Mouse (Mus musculus) liver, embryonic 13.5 days (tissue): Measurements from ENCODE around the gene 4933428G20Rik. TPM values are rescaled to one million over a fixed set of nuclear protein-coding genes. Genes with fewer than 3 reads are reported as not detected.

ENCODE experiments used
- ATAC-seq: fragments of 200-750 bp; cut with Nextera tagmentation; 2 replicates; pipeline ENCODE4 v1.8.0; 2017; ENCODE audit warnings: low read depth, mild to moderate bottlenecking, moderate number of reproducible peaks, moderate library complexity
- DNase-seq: peaks from one replicate; pipeline ENCODE4 v3.0.0; 2022
- H3K27ac ChIP-seq: fragments of 300-500 bp; sonication (generic); 2 replicates; pipeline ENCODE4 v1.5.1; 2015; ENCODE audit warnings: moderate library complexity, mild to moderate bottlenecking, inconsistent platforms
- H3K27me3 ChIP-seq: fragments of 300-500 bp; sonication (generic); 2 replicates; pipeline ENCODE4 v1.6.1; 2015; ENCODE audit warnings: mild to moderate bottlenecking, inconsistent platforms
- H3K36me3 ChIP-seq: fragments of 300-500 bp; sonication (generic); 2 replicates; pipeline ENCODE4 v1.6.1; 2015; ENCODE audit warnings: mild to moderate bottlenecking, inconsistent platforms
- H3K4me1 ChIP-seq: fragments of 300-500 bp; sonication (generic); replicated peaks from 2 replicates; pipeline ENCODE4 v1.6.1; 2015; ENCODE audit warnings: inconsistent platforms
- H3K4me2 ChIP-seq: fragments of 300-500 bp; sonication (generic); 2 replicates; pipeline ENCODE4 v1.6.1; 2015; ENCODE audit warnings: inconsistent platforms, mild to moderate bottlenecking, moderate library complexity
- H3K4me3 ChIP-seq: fragments of 300-500 bp; sonication (generic); replicated peaks from 2 replicates; pipeline ENCODE4 v1.5.1; 2015; ENCODE audit warnings: mild to moderate bottlenecking, inconsistent platforms
- H3K9ac ChIP-seq: fragments of 300-500 bp; sonication (generic); 2 replicates; pipeline ENCODE4 v1.6.1; 2015; ENCODE audit warnings: mild to moderate bottlenecking, inconsistent platforms
- H3K9me3 ChIP-seq: fragments of 300-500 bp; sonication (generic); replicated peaks from 2 replicates; pipeline ENCODE4 v1.6.1; 2016; ENCODE audit warnings: inconsistent platforms
- WGBS: fragments of 180-500 bp; shearing (Covaris S2); methylation state at CpG from one replicate; pipeline ENCODE4 v1.1.7; 2015; ENCODE audit not compliant: insufficient replicate concordance; 5-methylcytosine and 5-hydroxymethylcytosine counted together
- polyA plus RNA-seq: library from polyadenylated mRNA; unstranded; fragments of >200 nt; fragmentation: Nextera tagmentation; extraction: Ambion mirVana; gene quantifications from 2 replicates; pipeline ENCODE4 v1.2.1, GENCODE M21; 2015

Gene 4933428G20Rik
- polyA plus RNA-seq, 1 experiment from 2014 or later: 0.81 TPM

DNA sequence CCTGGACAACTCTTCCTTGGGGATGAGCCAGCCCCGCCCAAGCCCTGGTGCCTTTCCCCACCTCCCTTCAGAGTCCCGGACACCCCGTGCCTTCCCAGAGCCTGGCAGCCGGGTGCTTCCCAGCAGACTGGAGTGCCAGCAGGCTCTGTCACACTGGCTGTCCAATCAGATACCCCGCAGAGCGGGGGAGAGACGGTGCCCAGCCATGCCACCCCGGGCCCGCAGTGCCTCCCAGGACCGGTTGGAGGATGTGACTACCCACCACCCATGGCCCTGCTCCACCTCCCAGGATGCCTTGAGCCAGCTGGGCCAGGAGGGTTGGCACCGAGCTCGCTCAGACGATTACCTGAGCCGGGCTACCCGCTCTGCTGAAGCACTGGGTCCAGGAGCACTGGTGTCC, 48.5 kb downstream of the 4933428G20Rik start:
- Histone ChIP-seq H3K36me3 (peaks cover 100% of the 10 kb centered on the region), H3K27ac (no peak overlapping the region)

DNA sequence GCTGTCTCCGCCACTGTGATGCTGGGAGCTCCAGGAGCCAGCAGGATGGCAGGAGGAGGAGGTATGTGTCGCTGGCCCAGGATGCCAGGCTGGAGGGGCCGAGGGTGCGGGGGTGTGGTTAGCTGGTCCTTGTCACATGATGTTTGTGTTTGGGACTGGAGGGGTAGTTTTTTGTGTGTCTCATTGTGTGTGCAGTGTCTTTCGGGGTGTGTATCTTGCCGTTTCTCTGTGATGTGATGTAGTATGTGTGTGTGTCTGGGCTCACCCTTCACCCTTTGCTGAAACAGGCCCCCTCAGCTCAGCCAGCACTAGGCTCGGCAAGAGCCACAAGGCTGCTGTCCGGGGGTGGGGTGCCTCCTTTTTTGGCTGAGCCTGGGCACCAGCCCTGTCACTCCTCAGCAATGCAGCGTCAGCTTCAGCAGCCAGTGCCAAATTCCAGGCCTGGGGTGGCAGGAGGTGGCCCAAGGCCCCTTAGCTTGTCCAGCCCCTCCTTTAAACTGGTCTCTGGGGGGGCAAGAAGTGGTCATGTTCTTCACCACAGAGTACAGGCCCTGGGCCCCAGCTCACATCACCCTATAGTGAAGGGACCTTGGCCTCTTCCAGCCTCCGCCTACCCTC, 49.7 kb downstream of the 4933428G20Rik start:
- no peaks in the 10 kb centered on the region for H3K27me3 ChIP-seq
- ATAC-seq (no peak), DNase-seq (no peak)
- H3K9me3 ChIP-seq: no peaks in the 10 kb centered on the region
- 71% methylated on average over 10 of the region's 10 CpGs for WGBS
- H3K4me2 ChIP-seq: peak overlapping the region; percentile 50
- H3K4me1 ChIP-seq: peaks cover 72% of the 10 kb centered on the region
- peaks cover 98% of the 10 kb centered on the region for H3K36me3 ChIP-seq
- H3K27ac ChIP-seq: peak overlapping the region; percentile 81
- peak overlapping the region; percentile 45 for H3K9ac ChIP-seq
- H3K4me3 ChIP-seq: peak overlapping the region; percentile 32

More for the DNA sequence above, 48.5 kb downstream of the 4933428G20Rik start:
- Histone ChIP-seq H3K4me1 (peaks cover 60% of the 10 kb centered on the region), H3K9me3 (no peaks in the 10 kb centered on the region), H3K9ac (no peak overlapping the region), H3K4me3 (no peak overlapping the region), H3K27me3 (no peaks in the 10 kb centered on the region), H3K4me2 (no peak overlapping the region)
- 91% methylated on average over 15 of the region's 15 CpGs for WGBS
- DNase-seq: no peak
- ATAC-seq: no peak

DNA sequence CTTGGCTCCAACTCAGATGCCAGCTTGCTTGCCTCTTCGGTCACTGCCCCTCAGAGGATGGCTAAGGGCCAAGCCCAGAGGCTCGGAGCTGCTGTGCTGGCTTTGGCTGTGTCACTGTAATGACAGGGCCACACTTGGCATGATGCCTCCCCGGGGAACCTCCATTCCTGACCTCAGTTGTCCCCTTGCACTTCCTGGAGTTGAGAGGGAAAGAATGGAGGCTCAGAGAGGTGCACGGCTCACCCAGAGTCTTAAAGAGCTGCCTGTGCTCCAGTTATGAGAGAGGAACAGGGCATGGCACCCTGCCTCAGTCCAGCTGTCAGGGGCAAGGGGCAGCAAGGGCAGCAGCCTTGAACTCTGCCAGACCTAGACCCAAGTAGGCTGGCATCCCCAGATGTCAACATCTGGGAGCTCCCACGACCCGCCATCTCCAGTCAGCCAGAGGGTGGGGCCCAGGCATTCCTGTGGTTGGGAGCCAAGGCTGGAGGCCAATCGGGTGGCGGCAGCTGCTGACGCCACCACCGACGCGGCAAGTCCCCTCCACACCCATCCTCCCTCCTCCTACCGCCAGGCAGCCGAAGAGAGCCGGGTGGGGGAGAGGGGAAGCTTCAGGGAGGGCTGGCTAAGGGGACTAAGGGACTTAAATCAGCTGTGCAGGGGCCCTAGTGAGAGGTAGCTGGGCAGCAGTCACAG, 50.4 kb downstream of the 4933428G20Rik start:
- Histone ChIP-seq H3K27ac (peak overlapping the region; percentile 81), H3K27me3 (no peaks in the 10 kb centered on the region), H3K4me3 (peak overlapping the region; percentile 32), H3K4me1 (peaks cover 78% of the 10 kb centered on the region), H3K36me3 (peaks cover 98% of the 10 kb centered on the region), H3K4me2 (peak overlapping the region; percentile 50), H3K9ac (peak overlapping the region; percentile 45), H3K9me3 (no peaks in the 10 kb centered on the region)
- 36% methylated on average over 15 of the region's 15 CpGs for WGBS
- ATAC-seq (0 out of 2 replicates have a peak, but pooled peaks have one; percentile 3), DNase-seq (peak; percentile 56)

DNA sequence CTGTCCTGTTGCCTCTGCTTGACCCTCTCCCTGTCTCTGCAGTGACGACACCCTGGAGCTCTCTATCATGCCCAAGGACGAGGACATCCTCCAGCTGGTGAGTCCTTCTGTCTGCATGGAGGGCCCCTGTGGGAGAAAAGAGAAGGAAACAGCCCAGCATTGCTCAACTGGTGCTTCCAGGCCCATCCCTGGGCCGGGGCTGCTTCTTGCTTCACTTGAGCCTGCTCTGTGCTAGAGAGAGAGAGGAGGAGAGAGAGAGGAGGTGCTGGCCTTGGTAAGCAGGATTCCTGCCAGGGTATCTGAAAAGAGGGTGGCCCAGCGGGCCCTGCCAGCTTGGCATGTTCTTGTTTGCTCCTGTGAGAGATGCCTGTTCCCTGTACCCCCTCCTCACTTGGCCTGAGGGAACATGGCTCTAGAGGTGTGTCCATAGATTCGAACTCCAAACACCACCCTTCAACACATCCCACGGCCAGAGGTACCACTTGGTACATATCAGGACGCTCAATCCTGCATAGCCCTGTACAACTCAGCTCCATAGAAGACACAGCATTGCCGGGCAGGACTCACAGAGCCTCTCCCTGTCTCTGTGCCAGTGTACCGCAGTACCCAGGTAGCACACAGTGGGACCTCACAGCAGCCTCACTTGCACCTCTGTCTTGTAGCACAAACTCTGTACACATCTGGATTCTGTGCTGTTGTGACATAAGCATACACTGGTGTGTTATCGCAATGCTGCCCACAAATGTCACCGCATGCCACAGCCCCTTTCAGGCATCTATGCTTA, 51.3 kb downstream of the 4933428G20Rik start:
- no peak for ATAC-seq
- Histone ChIP-seq H3K4me3 (0 out of 2 replicates have a peak overlapping the region, but pooled peaks have one; percentile 14), H3K4me2 (peak overlapping the region; percentile 50; the same call in 1 of the 2 replicates), H3K9me3 (no peaks in the 10 kb centered on the region), H3K27me3 (no peaks in the 10 kb centered on the region), H3K36me3 (peaks cover 98% of the 10 kb centered on the region), H3K9ac (peak overlapping the region; percentile 45; the same call in 1 of the 2 replicates), H3K4me1 (peaks cover 88% of the 10 kb centered on the region), H3K27ac (peak overlapping the region; percentile 81)
- 84% methylated on average over 11 of the region's 11 CpGs for WGBS
- DNase-seq: no peak

DNA sequence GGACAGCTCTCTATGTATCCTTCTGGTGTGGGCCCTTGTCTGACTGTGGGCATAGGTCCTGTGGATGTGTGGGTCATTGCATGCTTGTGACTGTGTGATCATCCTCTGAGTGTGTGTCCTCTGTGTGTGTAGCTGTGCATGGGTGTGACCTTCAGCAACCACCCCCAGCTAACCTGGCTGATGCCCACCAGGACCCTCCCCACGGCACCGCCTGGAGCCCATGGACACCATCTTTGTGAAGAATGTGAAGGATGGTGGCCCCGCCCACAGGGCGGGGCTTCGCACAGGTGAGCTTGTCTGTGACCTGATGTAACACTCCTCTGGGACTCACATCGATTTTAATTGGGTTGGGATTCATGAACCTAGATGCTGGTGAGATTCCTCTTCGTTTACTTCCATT, 52.2 kb downstream of the 4933428G20Rik start:
- ATAC-seq (no peak), DNase-seq (no peak)
- Histone ChIP-seq H3K36me3 (peaks cover 97% of the 10 kb centered on the region), H3K9me3 (no peaks in the 10 kb centered on the region), H3K9ac (peak overlapping the region; percentile 100; the same call in 1 of the 2 replicates), H3K27me3 (no peaks in the 10 kb centered on the region), H3K4me3 (no peak overlapping the region), H3K4me1 (peaks cover 96% of the 10 kb centered on the region), H3K4me2 (peak overlapping the region; percentile 95), H3K27ac (peak overlapping the region; percentile 100; the same call in 1 of the 2 replicates)
- WGBS: 75% methylated on average over 7 of the region's 7 CpGs

DNA sequence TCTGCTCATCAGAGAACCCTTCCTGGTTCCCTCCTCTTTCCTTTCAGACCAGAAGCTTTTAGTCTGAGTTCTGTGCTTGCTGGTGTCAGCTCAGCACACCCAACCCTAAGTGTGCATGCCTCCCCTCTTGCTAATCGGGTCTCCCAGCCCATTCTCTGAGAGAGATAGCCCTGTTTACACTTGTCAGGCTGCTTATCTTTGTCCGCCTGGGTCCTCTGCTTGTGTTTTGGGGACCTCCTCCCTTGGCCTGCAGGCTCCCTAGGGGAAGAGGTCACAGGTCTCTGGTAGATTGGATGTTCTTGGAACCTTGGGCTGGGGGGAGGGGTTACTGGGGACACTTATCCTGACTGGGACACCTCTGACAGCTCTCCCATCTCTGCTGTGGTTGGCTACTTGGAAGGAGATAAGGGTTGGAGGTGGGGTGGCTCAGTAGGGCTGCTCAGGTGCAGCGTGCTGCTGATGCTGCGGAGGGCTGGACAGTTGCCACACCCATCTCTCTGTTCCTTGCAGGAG, 54.1 kb downstream of the 4933428G20Rik start:
- Histone ChIP-seq H3K9ac (peak overlapping the region; percentile 100), H3K4me3 (peak overlapping the region; percentile 100), H3K27me3 (no peaks in the 10 kb centered on the region), H3K4me1 (peaks cover 100% of the 10 kb centered on the region), H3K36me3 (peaks cover 81% of the 10 kb centered on the region), H3K4me2 (peak overlapping the region; percentile 95), H3K27ac (peak overlapping the region; percentile 100), H3K9me3 (no peaks in the 10 kb centered on the region)
- ATAC-seq: peak; percentile 85
- peak; percentile 94 for DNase-seq
- 19% methylated on average over 4 of the region's 4 CpGs for WGBS

DNA sequence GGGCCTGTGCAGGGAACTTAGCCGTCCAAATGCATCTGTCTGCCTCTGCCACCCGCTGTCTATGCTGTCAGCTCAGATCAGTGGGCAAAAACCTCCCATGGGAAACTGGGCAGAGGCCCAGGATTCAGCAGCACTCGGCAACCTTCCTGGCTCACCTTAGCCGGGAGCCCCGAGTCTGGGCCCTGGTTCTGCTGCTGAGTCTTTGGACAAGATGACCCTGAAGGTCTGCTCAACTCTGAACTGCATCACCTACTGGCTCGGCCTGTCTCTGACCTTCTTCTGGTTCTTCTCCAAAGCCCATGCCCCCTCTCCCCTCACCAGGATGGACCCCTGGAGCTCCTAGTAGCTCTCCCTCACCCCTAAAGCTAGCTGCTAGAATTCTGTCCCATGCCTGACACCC, 54.5 kb downstream of the 4933428G20Rik start:
- Histone ChIP-seq H3K4me1 (peaks cover 100% of the 10 kb centered on the region), H3K27ac (peak overlapping the region; percentile 100), H3K9me3 (no peaks in the 10 kb centered on the region), H3K9ac (peak overlapping the region; percentile 100), H3K27me3 (no peaks in the 10 kb centered on the region), H3K36me3 (peaks cover 76% of the 10 kb centered on the region), H3K4me2 (peak overlapping the region; percentile 95), H3K4me3 (peak overlapping the region; percentile 100)
- DNase-seq (no peak), ATAC-seq (no peak)
- WGBS: 50% methylated on average over 6 of the region's 6 CpGs

DNA sequence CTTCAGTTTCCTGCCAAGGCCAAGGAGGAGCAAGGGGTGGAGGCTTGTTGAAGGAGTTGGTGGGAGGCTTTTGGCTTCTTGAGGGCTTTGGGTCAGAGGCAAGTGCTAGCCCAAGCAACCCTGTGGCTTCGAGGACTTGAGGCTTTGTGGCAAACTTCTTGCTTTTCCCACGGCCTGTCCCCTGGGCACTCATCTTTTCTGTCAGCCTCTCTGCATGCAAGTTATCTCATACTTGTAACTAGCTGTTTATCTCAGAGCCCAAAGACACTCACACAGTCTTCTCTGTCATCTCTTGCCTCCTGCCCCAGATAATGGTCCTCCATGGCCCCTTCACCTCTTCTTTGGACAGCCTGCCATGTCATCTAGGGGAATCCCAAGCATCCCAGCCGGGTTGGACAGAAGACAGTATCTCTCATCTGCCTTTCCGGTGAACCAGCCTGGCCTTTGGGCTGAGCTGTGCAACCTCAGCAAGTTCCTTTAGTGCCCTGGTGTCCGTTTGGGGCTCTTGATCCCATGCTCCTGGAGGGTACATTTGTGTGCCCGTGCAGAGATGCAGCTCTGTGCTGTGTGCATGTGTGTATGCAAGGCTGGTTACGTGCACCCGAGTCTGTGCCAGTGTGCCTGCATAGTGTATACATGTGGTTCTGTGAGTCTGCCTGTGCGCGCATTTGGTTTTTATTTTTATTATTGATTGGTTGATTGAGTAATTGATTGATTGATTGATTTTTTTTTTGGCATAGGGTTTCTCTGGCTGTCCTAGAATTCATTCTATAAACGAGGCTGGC, 57.1 kb downstream of the 4933428G20Rik start:
- peak overlapping the region; percentile 100 for H3K27ac ChIP-seq
- H3K9ac ChIP-seq: peak overlapping the region; percentile 100
- DNase-seq: peak; percentile 72
- no peaks in the 10 kb centered on the region for H3K27me3 ChIP-seq
- peaks cover 51% of the 10 kb centered on the region for H3K36me3 ChIP-seq
- peak overlapping the region; percentile 100 for H3K4me3 ChIP-seq
- peak overlapping the region; percentile 95 for H3K4me2 ChIP-seq
- ATAC-seq: peak; percentile 35
- no peaks in the 10 kb centered on the region for H3K9me3 ChIP-seq
- whole genome bisulfite sequencing: 38% methylated on average over 11 of the region's 11 CpGs
- H3K4me1 ChIP-seq: peaks cover 99% of the 10 kb centered on the region

DNA sequence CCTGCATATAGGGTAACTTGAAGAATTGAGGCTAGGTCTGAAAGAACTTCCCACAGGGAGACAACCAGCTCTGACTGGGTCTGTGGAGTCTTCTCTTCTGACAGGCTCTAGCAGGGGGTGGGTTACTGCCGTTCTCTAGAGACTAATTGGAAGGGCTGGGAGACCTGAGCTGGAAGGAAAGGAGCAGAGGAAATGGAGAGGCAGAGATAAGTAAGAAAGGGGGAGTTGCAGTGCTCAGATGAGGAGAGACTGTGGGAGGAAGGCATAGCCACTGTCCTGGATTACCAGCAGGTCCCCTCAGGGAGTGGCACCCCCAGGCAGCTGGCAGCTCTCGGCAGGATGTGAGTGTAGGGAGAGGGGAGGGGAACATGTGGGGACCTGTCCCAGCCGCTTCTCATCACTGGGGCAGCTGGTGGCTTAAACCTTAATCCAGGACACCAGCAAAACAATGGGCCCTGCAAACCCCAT, 58.4 kb downstream of the 4933428G20Rik start:
- peaks cover 37% of the 10 kb centered on the region for H3K36me3 ChIP-seq
- DNase-seq (peak; percentile 56), ATAC-seq (no peak)
- peak overlapping the region; percentile 100 for H3K4me3 ChIP-seq
- H3K4me1 ChIP-seq: peaks cover 99% of the 10 kb centered on the region
- 7% methylated on average over 3 of the region's 3 CpGs for WGBS
- peak overlapping the region; percentile 95 for H3K4me2 ChIP-seq
- H3K9ac ChIP-seq: peak overlapping the region; percentile 100
- peak overlapping the region; percentile 100 for H3K27ac ChIP-seq
- no peaks in the 10 kb centered on the region for H3K9me3 ChIP-seq
- H3K27me3 ChIP-seq: no peaks in the 10 kb centered on the region

DNA sequence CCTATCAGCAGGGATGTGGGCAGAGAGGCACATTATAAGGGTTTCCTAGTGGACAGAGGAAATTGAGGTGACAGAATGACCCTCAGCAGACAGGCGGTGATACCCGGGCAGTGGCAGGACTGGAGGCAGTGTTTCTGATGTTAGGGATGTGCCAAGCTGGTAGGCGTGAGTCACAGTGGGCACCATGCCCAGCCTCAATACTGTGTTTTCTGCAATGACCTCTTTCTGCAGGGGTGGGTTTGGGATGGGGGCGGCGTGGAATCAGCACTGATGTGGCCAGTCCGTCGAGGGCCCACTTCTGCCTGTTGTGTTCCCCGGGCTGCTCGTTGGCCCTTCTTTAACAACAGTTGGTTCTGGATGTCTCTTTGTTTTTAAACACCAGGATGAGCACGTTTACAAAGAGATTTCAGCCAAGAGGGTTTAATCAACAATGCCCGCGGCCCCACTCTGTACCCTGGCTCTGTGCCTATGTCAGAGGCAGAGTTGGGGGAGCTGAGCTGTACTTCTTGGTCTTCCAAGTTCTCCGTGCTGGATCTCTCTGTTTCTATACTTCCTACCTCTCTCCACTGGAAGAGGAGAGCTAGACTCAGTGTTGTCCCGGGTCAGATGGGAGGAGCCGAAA, 59.0 kb downstream of the 4933428G20Rik start:
- Histone ChIP-seq H3K27ac (peak overlapping the region; percentile 100), H3K9me3 (no peaks in the 10 kb centered on the region), H3K36me3 (peaks cover 32% of the 10 kb centered on the region), H3K27me3 (no peaks in the 10 kb centered on the region), H3K4me3 (peak overlapping the region; percentile 100), H3K4me2 (peak overlapping the region; percentile 95), H3K4me1 (peaks cover 99% of the 10 kb centered on the region), H3K9ac (peak overlapping the region; percentile 100)
- DNase-seq: no peak
- no peak for ATAC-seq
- 22% methylated on average over 15 of the region's 15 CpGs for WGBS
